Mouse (Mus musculus): ENCODE data around the gene Smlr1. TPM values are rescaled to one million over a fixed set of nuclear protein-coding genes. Genes with fewer than 3 reads are reported as not detected.

Gene Smlr1
- 166 and 172 TPM in 2 replicates for polyA plus RNA-seq (2015; fragmentation: Nextera tagmentation; extraction: Ambion mirVana)

DNA sequence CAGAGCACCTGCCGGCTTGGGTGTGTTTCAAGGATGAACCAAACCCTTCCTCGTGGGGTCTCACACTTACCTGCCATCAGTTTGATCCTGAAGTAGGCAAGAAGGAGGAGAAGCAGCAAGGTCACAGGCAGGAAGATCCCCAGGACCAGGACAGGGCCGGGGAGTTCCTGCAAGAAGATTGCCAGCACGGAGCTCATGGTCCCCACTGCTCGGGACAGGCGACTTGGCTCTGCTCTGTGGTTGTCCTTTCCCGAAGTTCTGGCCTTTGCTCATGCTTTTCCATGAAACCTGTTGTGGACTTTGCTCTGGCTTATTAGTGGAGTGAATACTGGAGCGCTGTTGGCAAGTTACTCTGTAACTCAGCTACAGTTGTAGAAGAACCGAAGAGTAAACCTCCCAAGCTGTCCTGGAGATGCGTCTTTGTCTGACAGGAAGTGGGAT is at the start of gene Smlr1:
Gene Smlr1, minus strand, starts transcription at position 377 of the 441 bp plus-strand sequence.
- peak within 1 kb of the TSS; percentile 33 for H3K4me3 ChIP-seq (ENCODE audit: low read depth, low read length)
- no peak for TF ChIP-seq CTCF (IDR thresholded peaks at IDR 0.05; ENCODE audit: low read depth)
- no peaks in the 10 kb centered on the region for H3K36me3 ChIP-seq (ENCODE audit: control insufficient read depth, insufficient read depth)
- no peaks in the 10 kb centered on the region for H3K9me3 ChIP-seq (ENCODE audit: control insufficient read depth)
- peak; percentile 71 for ATAC-seq
- peaks cover 4% of the 10 kb centered on the region; the same call in 1 of the 2 replicates for H3K4me1 ChIP-seq (replicated peaks; ENCODE audit: control insufficient read depth, insufficient read depth, low read length)
- peak within 1 kb of the TSS; percentile 86 for H3K27ac ChIP-seq (ENCODE audit: low read depth, low read length)
- H3K9ac ChIP-seq (ENCODE audit: low read depth, low read length): 0 out of 2 replicates have a peak within 1 kb of the TSS, but pooled peaks have one; percentile 4
- 49% methylated on average over 10 of the region's 10 CpGs for WGBS
- H3K4me2 ChIP-seq (replicated peaks; ENCODE audit: low read depth): peak within 1 kb of the TSS; percentile 54
- H3K27me3 ChIP-seq (replicated peaks; ENCODE audit: control insufficient read depth, insufficient read depth, low read length): no peaks in the 10 kb centered on the region

DNA sequence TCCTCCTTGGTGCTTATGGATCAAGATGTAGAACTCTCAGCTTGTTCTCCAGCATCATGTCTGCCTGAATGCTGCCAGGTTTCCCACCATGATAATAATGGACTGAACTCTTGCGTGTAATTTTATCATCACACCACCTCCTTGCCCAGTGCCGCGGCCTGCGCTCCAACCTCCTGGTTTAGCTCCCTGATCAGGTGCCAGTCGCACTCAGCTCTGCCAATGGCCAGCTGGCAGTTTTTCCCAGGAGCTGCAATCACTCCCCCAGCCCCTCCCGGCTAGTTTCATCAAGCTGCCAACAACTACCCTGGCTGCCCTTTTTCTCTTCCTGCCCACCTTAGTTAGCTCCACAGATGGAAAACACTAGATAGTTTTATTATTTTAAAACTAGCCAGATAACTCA is 48.8 kb upstream of the Smlr1 start:
- Histone ChIP-seq H3K36me3 (ENCODE audit: control insufficient read depth, insufficient read depth) (no peaks in the 10 kb centered on the region), H3K27ac (ENCODE audit: low read depth, low read length) (no peak overlapping the region), H3K9me3 (ENCODE audit: control insufficient read depth) (no peaks in the 10 kb centered on the region), H3K4me3 (ENCODE audit: low read depth, low read length) (no peak overlapping the region), H3K4me1 (replicated peaks; ENCODE audit: control insufficient read depth, insufficient read depth, low read length) (no peaks in the 10 kb centered on the region), H3K9ac (ENCODE audit: low read depth, low read length) (no peak overlapping the region), H3K27me3 (replicated peaks; ENCODE audit: control insufficient read depth, insufficient read depth, low read length) (no peaks in the 10 kb centered on the region), H3K4me2 (replicated peaks; ENCODE audit: low read depth) (no peak overlapping the region)
- ATAC-seq: no peak
- TF ChIP-seq CTCF (IDR thresholded peaks at IDR 0.05; ENCODE audit: low read depth): no peak
- 92% methylated on average over 6 of the region's 6 CpGs for WGBS

DNA sequence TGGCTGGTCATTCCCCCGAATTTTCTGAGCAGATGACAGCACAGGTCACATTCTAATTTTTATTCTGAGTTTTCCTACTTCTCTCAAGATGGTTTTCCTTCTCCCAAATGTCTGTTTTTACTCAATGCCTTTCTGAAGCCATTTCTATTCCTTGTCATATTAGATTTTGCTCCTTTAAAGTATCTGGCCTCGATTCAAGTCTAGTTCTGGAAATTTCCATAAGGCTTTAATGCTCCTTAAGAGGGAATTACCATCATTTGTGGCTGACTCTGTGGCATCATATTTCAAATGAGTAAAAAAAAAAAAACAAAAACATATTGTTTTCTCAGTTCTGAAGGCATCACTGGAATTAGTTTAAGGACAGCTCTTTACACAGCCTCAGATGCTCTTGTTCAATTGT is 44.0 kb upstream of the Smlr1 start:
- Histone ChIP-seq H3K36me3 (ENCODE audit: control insufficient read depth, insufficient read depth) (no peaks in the 10 kb centered on the region), H3K4me1 (replicated peaks; ENCODE audit: control insufficient read depth, insufficient read depth, low read length) (no peaks in the 10 kb centered on the region), H3K27ac (ENCODE audit: low read depth, low read length) (no peak overlapping the region), H3K4me3 (ENCODE audit: low read depth, low read length) (no peak overlapping the region), H3K9ac (ENCODE audit: low read depth, low read length) (no peak overlapping the region), H3K9me3 (ENCODE audit: control insufficient read depth) (no peaks in the 10 kb centered on the region), H3K27me3 (replicated peaks; ENCODE audit: control insufficient read depth, insufficient read depth, low read length) (no peaks in the 10 kb centered on the region), H3K4me2 (replicated peaks; ENCODE audit: low read depth) (no peak overlapping the region)
- no peak for TF ChIP-seq CTCF (IDR thresholded peaks at IDR 0.05; ENCODE audit: low read depth)
- WGBS: 76% methylated on average over 2 of the region's 2 CpGs
- ATAC-seq: no peak

DNA sequence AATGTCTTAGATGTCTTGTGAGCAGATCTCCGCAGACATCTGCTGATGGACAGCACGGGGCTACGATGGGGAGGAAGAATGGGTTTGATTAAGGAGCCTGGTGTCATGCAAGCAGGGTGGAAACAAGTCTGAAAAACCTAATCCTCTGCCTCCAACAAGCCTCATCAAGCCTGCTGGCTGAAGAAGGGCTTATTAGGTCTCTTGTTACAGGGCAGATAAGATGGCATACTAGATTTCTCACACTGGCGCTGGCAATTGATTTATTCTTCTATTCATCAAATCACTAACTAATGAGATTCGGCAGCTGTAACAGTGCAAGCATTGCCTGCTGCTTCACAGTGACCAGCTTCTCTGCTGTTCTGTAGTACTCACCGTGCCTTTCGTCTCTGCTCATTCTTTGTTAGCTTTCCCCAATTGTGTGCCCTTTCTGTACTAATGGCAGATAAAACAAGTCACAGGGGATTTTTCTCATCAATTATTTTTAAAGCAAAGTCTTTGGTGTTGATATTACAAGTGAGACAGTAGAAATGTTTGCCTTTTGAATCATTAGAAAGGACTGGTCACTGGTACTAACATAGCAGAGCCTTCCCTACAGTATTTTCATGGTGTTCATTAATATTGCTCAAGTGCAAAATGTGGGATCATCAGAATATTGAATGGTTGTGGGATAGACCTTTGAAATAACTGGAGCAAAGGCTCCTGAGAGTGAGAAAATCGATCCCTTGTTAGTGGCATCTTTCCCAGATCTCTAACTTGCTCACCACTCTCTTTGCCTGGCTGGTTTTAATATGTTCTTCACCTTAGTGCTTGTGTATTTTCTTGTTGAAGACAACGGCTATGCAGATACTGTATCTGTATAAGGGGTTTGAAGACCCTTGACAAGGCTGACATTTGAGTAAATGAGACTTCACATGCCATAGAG is 35.5 kb upstream of the Smlr1 start:
- no peak overlapping the region for H3K9ac ChIP-seq (ENCODE audit: low read depth, low read length)
- H3K4me2 ChIP-seq (replicated peaks; ENCODE audit: low read depth): no peak overlapping the region
- no peaks in the 10 kb centered on the region for H3K36me3 ChIP-seq (ENCODE audit: control insufficient read depth, insufficient read depth)
- no peak for ATAC-seq
- WGBS: 77% methylated on average over 9 of the region's 9 CpGs
- H3K27ac ChIP-seq (ENCODE audit: low read depth, low read length): no peak overlapping the region
- TF ChIP-seq CTCF (IDR thresholded peaks at IDR 0.05; ENCODE audit: low read depth): no peak
- H3K9me3 ChIP-seq (ENCODE audit: control insufficient read depth): no peaks in the 10 kb centered on the region
- no peaks in the 10 kb centered on the region for H3K4me1 ChIP-seq (replicated peaks; ENCODE audit: control insufficient read depth, insufficient read depth, low read length)
- no peaks in the 10 kb centered on the region for H3K27me3 ChIP-seq (replicated peaks; ENCODE audit: control insufficient read depth, insufficient read depth, low read length)
- no peak overlapping the region for H3K4me3 ChIP-seq (ENCODE audit: low read depth, low read length)

DNA sequence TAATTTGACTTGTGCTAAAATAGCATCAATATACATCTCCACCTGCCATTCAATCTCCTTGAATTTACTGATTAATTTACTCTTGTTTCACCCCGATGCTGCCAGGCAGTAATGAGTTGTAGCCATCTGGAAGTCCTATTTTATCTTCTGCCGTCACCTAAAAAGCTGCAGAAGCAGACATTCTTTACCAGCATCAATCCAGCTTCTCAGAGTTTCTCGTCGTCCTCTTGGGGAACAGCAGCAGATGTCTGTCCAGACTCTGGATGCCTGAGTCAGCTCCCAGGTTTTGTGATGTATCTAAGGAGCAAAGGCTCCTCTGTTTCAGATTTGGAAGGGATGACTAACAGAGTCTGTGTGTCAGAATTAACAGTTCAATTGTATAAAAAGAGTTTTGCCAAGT is 16.9 kb upstream of the Smlr1 start:
- Histone ChIP-seq H3K4me3 (ENCODE audit: low read depth, low read length) (no peak overlapping the region), H3K4me1 (replicated peaks; ENCODE audit: control insufficient read depth, insufficient read depth, low read length) (no peaks in the 10 kb centered on the region), H3K4me2 (replicated peaks; ENCODE audit: low read depth) (no peak overlapping the region), H3K9ac (ENCODE audit: low read depth, low read length) (no peak overlapping the region), H3K27ac (ENCODE audit: low read depth, low read length) (no peak overlapping the region), H3K9me3 (ENCODE audit: control insufficient read depth) (no peaks in the 10 kb centered on the region), H3K27me3 (replicated peaks; ENCODE audit: control insufficient read depth, insufficient read depth, low read length) (no peaks in the 10 kb centered on the region), H3K36me3 (ENCODE audit: control insufficient read depth, insufficient read depth) (no peaks in the 10 kb centered on the region)
- WGBS: 59% methylated on average over 4 of the region's 4 CpGs
- TF ChIP-seq CTCF (IDR thresholded peaks at IDR 0.05; ENCODE audit: low read depth): no peak
- ATAC-seq: no peak

DNA sequence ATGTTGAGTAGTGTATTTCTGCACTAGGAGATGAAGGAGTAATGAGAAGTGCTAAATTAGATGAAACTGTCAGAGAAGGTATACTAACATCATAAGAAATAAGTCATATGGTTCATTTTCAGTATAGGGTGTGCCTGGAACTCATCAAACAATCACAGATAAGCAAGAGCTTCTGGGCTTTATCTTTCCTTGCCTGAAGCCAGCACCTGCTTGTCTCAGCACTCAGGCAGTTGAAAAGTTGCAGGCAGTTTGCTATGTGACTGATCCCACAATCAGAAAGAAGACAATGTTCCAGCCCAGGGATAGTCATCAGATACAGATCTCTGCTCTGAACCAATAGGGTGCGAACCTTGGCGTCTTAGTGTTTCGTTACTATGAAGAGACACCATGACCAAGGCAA is 5.0 kb upstream of the Smlr1 start:
- no peak for ATAC-seq
- WGBS: 65% methylated on average over 3 of the region's 3 CpGs
- H3K4me1 ChIP-seq (replicated peaks; ENCODE audit: control insufficient read depth, insufficient read depth, low read length): no peaks in the 10 kb centered on the region
- H3K9me3 ChIP-seq (ENCODE audit: control insufficient read depth): no peaks in the 10 kb centered on the region
- no peak overlapping the region for H3K9ac ChIP-seq (ENCODE audit: low read depth, low read length)
- H3K4me2 ChIP-seq (replicated peaks; ENCODE audit: low read depth): no peak overlapping the region
- no peak overlapping the region for H3K4me3 ChIP-seq (ENCODE audit: low read depth, low read length)
- no peaks in the 10 kb centered on the region for H3K36me3 ChIP-seq (ENCODE audit: control insufficient read depth, insufficient read depth)
- TF ChIP-seq CTCF (IDR thresholded peaks at IDR 0.05; ENCODE audit: low read depth): no peak
- no peaks in the 10 kb centered on the region for H3K27me3 ChIP-seq (replicated peaks; ENCODE audit: control insufficient read depth, insufficient read depth, low read length)
- H3K27ac ChIP-seq (ENCODE audit: low read depth, low read length): no peak overlapping the region
